Mouse (Mus musculus) telencephalon, adult 2 months (tissue): Measurements from ENCODE around the gene Slc10a2.
"Not testable (repeated sequence)": the region's sequence is repeated elsewhere in the genome, so short reads cannot be mapped to it uniquely, and the experiment has no call there.

Source experiments
- DNase-seq: peaks from one replicate; pipeline ENCODE4 v3.0.0-alpha.2; 2011; ENCODE audit warnings: low read depth, low spot score

Gene Slc10a2

GRCm38 (mm10) chr8:5105186-5105585 lies at the start of gene Slc10a2:
TSS of gene Slc10a2 (minus strand) at chr8:5105351.
- no peak for DNase-seq

- DNase-seq: no peak
These were observed 24.2 kb upstream of the Slc10a2 start for GRCm38 (mm10) chr8:5129322-5129829.

- DNase-seq: no peak
These were observed 1.7 kb upstream of the Slc10a2 start for GRCm38 (mm10) chr8:5106855-5107254.

- DNase-seq: no peak
These were observed 9.8 kb downstream of the Slc10a2 start for GRCm38 (mm10) chr8:5095392-5095791.

- DNase-seq: not testable (repeated sequence)
These were observed 11.2 kb downstream of the Slc10a2 start for GRCm38 (mm10) chr8:5093991-5094390.

- no peak for DNase-seq
These were observed 31.4 kb downstream of the Slc10a2 start for GRCm38 (mm10) chr8:5073654-5074293.

GRCm38 (mm10) chr8:5058888-5059287 lies 46.3 kb downstream of the Slc10a2 start:
- no peak for DNase-seq

GRCm38 (mm10) chr8:5044361-5044900 lies 60.7 kb downstream of the Slc10a2 start:
- DNase-seq: not testable (repeated sequence)

GRCm38 (mm10) chr8:5038811-5039561 lies 66.2 kb downstream of the Slc10a2 start:
- DNase-seq: no peak
